Mouse (Mus musculus): ENCODE results near the gene Cdc37. TPM values are rescaled to one million over a fixed set of nuclear protein-coding genes. Genes with fewer than 3 reads are reported as not detected.
"Not testable (repeated sequence)": the region's sequence is repeated elsewhere in the genome, so short reads cannot be mapped to it uniquely, and the experiment has no call there.

Cdc37 gene
- 190 and 202 TPM in 2 replicates for total RNA-seq (2021)
- long read RNA-seq, full-length matches to known transcripts: 250 of 299 reads
- long read RNA-seq, partial matches to known transcripts: 16 of 299 reads
- long read RNA-seq, other reads (novel, unspliced or antisense): 33 of 299 reads

DNA sequence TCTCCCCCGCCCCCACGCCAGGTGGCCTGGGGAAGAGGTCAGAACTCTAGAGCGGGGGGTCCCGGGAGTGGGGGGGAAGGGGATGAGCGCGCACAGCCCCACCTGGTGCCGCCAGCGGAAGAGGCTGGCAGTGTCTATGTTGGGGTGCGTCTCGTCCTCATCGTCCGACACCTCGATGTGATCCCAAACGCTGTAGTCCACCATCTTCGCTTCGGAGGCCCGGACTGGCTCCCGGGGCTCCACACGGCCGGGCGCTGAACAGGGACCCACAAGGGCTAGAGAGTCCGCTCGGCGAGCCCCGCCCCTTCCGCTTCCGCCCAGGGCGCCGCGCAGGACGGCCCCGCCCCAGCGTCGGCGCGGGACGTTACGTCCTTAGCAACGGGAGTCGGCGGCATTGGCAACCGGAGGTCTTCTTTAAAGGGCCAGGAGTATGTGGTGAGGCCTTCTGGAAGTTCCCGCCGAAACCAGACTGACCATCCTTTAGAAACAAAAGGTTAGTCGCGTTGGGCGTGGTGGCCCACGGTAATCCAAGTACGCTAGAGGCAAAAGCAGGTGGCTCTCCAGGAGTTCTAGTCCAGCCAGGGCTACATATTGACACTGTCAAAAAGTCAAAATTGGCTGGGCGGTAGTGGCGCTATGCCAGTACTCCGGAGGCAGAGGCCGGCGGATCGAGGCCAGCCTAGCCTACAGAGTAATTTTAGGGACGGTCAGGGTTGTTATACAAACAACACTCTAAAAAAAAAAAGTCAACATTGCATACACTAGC is at the start of gene Cdc37:
Gene Cdc37, minus strand, starts transcription at position 329 of the 766 bp plus-strand sequence.
- DNase-seq: peak; percentile 94

DNA sequence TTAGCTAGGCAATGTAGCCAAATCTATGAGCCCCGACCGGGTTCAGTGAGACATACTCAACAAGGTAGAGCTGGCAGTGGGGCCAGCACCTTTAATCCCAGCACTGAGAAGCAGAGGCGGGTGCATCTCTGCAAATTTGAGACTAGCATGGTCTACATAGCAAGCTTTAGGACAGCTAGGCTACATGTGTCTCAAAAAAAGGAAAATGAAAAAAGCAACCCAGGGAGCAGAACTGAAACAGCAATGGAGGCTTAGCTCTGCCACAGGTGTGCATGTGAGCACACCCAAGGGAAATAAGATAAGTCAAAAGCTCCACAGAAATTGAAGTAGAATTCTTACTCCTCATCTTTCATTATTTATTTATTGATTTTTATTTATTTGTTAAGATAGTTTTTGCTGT is 49.2 kb upstream of the Cdc37 start:
- no peak for DNase-seq

DNA sequence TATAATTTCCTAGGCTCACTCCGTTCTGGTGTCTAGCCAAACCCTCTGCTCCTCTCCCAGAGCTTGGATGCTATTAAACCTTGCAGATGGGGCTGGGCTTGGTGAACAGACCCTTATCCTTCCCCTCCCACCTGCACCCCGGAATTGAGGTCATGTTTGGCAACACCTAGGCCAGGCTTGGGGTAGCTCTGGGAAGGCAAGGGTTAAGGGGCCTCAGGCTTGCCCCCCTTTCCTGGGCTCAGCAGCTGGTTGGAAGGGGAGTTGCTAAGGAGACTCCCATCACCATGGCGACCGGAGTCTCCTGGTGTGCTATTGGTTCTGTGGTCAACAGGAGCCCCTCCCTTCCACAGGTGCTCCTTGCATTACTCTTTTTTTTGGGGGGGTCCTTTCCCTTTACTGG is 48.2 kb upstream of the Cdc37 start:
- DNase-seq: no peak

DNA sequence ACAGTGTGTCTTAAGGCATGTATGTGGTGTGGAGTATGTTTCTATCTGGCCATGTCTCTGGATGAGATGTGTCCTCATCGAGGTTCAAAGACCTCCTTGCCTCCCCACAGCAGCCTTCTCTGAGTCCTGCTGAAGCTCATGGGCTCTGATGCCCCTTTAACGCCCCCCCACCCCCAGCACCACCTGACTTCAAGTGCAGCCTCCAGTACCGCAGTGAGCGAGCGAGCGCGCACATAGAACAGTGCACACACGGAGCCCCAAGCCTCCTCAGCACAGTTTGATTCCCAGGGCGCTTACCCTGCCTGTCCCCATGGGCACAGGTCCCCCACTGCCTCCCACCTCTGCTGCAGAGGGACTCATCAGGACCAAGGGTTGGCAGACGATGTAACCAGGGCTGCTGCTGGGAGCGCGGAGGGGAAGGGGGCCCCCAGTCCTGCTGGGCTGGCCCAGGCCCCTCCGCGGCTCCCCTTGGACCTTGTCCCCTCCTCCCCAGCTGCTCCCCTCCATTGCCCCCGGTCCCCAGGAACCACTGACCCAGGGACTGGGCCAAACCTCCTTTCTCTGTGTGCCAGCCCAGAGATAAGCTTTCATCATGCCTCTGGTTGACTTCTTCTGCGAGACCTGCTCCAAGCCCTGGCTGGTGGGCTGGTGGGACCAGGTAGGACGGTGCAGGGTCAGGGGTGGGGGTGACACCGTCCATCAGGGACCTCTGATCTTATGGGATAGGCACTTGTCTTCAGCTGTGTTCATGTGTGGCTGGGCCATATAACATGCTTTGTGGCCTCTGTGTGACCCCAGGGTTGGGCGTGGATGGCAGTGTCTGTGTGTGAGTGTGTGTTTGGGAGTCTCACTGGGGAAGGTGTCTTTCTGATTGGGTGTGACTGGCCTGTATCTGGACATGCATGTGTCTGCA is 47.0 kb upstream of the Cdc37 start:
- DNase-seq: no peak

DNA sequence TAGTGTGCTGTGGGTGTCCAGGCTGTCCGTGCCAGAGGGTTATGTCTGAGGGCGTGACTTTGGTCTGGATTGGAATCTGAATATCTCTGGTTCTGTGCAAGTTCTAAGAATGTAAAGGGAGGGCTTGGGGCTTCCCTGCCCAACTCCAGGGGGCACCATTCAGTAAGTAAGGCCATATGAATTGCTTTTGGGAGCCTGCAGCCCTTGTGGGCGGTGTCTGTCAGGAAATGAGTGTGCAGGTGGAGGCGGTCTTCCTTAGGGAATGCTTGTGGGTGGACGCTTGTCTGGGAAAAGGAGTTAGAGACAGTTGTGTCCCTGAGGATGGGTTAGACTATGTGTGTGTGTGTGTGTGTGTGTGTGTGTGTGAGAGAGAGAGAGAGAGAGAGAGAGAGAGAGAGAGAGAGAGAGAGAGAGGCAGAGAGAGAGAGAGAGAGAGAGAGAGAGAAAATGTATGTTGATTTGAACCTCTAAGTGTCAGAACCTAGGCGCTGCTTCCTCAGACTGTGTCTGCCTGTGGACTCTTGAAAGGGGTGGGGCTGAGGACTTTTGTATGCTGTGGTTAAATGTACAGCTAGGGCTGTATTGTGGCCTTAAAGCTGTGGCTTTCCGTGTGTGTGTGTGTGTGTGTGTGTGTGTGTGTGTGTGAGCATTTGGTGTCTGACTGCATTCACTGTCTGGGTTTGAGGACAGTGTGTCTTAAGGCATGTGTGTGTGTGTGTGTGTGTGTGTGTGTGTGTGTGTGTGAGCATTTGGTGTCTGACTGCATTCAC is 46.1 kb upstream of the Cdc37 start:
- not testable (repeated sequence) for DNase-seq

DNA sequence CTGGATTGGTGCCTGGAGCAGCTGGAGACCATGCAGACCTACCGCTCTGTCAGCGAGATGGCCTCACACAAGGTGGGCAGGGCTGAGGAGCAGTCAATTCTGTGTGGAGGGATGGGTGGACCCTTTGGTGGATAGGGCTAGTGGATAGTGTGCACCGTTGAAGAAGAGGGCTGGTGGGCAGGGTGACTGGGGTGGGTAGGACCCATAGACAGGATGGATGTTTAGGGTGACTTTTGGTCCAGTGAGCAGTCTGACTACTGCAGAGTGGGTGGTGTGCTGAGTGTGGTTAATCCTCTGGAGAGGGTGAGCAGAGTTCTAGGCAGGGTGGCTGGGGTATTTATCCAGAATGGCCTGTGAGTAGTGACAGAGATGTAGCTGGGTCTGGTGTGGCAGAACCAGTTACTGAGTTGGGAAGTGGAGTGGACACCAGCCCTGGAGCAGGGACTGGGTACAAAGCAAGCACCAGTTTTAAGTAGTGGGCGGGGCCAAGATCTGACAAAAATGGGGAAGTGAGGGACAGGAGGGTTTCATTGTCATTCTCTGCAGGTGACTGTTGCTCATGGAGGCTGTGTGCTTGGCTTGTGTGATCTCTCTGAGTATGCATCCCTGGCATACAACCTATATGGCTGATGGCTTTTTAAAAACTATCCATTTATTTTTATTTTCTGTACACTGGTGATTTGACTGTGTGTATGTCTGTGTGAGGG is 45.2 kb upstream of the Cdc37 start:
- no peak for DNase-seq

DNA sequence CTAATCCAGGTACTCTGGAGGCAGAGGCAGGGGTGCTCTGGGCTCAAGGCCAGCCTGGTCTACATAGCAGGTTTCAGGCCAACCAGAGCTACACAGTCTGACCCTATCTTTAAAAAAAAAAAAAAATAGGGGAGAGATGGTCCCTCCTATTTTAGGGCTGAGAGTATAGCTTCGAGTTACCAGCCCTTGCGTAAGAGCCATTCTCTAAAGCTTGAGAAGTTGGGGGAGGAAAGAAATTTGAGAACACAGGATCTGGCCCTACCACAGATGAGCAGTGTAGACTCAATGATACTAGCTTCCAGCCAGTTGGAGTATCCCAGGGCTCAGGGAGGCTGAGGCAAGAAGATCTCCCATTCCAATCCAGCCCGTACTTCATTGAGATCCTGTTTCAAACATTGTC is 44.0 kb upstream of the Cdc37 start:
- no peak for DNase-seq

DNA sequence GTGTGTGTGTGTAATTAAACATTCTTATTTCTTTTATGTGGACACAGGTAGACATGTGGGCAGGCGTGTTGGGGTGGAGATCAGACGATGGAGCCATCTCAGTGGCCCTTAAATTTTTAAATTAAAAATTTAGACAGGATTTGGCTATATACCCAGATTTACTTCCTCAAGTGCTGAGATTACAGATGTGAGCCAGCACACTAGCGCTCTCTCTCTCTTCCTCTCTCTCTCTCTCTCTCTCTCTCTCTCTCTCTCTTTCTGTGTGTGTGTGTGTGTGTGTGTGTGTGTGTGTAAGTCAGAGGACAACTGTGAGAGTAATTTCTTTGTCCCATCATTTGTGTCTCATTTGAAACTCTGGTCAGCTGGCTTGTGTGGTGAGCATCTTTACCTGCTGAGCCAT is 40.9 kb upstream of the Cdc37 start:
- DNase-seq: no peak

DNA sequence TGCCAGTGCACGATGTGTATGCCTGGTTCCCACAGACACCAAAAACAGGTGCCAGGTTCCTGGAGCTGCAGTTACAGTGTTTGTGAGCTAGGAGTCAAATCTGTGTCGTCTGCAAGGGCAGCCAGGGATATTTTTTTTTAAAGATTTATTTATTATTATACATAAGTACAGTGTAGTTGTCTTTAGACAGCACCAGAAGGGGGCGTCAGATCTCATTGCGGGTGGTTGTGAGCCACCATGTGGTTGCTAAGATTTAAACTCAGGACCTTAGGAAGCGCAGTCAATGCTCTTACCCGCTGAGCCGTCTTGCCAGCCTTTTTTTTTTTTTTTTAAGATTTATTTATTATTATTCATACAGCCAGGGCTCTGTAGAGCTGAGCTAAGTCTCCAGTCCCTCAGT is 40.1 kb upstream of the Cdc37 start:
- DNase-seq: no peak

DNA sequence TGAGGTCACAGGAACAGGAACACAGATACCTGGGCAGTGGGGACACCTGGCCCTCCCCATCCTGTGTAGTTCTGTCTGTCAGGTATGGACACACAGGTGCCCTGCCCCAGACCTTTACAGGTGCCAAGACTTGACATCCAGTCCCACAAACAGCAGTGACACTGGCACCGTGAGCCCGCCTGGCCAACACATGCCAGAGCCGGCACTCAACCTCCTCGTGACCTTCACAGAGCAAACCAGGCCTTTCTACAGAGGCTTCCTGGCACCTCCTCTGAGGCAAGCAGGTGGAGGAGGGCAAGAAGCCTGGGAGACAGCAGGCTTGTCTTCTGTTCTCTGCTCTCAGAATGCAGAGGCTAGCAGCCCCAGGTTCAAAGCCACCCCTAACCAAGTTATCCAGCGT is 35.7 kb upstream of the Cdc37 start:
- DNase-seq: no peak

DNA sequence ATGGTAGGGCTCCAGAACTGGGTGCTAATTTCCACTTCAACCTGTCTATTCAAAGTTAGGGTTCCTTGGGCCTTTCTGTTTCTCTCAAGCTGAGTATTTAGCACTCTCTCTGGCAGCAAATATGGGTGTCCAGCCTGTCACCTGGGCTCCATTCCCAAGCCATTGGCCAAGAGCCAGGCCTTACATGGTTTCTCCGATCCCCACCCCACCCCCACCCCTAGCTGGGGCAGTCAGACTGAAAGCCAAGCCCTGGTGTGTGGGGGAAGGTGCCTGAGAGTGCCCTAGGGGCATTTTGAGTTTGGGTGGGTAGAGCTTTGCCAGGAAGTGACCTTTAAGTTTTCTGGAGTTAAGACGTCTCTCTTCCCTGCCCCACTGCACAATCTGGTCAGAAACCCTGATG is 35.0 kb upstream of the Cdc37 start:
- peak; percentile 63 for DNase-seq

DNA sequence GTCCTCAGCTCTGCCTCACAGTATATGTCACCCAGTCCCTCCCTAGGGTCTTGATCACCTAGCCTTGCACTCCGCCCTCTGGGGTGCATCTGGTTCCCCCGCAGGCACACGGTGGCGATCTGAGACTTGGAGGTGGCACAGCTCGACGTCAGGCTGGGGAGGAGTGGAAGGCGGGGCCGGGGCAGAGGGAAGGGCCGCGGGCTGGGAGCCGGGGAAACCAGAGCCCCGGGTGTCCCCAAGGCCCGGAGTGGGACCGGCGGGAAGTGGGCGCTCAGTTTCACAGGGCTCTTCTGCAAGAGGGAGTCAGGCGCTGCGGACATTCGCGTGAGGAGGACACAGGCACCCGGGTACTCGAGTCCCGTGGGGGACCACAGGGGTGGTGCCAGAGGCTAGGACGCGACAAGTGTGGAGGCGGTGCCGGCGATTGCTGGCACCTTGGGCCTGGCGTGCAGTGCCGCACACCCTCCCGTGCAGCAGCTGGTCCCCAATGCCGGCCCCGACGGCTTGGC is 34.2 kb upstream of the Cdc37 start:
- peak; percentile 81 for DNase-seq

DNA sequence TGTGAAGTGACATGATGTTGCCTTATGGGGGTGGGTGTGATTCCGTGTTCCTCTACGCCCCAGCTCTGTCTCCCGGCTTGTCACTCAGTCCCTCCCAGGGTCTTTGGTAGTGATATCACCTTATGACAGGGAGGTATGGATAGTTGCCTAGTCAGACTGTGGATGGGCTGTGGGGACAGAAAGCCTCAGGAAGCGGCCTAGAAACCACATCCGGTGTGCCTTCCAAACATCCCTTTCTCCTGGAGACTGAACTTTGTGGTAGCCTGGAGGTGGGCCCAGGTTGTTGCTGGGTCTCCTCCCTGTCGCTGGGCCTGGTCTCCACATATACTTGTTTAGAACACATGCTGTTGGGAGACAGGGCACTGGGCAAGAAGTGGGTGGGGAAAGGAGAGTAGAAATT is 33.6 kb upstream of the Cdc37 start:
- DNase-seq: no peak

DNA sequence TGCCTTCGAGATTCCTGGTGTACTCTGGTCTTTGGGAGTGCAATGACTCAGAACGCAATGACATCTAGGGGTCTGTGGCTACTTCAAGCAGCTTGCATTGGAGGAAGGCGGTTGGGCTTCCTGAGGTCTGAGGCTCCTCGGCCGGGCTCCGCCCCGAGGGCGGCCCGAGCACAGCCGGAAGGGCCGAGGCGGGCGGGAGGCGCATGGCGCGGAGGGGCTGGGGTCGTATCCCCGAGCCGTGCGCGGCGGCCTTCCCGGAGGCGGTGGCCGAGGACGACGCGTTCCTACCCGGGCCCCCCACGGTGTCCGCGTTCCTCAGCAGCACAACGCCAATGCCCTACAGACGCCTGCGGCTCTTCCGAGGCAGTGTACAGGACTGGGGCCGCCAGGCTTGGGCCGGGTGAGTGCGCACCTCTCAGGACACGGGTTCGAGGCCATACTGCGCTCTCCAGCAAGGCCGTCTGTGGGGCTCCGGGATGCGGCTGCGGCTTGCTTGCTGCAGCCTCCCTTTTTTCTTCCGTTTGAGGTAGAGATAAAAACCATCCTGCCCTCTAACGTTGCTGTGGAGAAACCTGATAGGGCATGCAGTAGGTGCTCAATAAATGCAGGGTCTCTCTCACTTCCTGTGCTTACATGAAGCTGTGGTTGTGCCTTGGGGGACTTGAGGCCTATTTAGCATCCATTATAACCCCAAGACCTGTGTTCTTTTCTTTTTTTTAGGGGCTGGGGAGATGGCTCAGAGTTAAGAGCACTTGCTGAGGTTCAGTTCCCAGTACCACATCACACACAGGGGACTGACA is 31.8 kb upstream of the Cdc37 start:
- DNase-seq: peak; percentile 35

DNA sequence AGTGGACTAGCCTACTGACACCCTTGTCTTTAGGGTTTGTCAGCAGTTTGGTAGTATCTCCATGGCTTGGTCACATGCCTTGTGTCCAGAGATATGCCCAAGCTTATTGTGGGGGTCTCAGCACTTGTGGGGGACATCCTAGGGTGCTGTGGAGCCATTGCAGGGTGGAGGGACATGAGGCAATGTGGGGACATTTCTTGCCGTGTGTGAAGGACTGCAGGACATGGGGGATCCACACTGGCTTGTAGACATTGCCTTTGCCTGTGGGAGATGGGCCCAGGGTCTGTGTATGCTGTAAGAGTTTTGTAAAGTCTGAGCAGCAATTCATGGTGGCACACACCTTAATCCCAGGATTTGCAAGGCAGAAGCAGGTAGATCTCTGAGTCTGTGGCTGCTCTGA is 31.1 kb upstream of the Cdc37 start:
- no peak for DNase-seq

DNA sequence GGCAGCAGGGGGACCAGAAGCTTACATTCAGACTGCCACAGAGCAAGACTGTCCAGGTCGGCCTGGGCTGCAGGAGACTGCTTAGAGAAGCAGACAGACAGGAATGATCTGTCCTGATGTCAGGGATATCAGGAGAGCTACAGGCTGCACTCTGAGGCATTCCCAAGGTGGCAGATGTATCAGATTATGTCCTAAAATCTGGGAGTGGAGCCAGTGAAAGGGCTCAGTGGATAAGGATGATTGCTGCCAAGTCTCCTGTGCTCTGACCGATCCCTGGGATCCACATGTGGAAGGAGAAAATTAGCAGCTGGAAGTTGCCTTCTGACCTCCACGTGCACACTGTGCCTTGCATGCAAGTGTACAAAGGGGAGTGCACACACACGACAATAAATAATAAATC is 30.6 kb upstream of the Cdc37 start:
- no peak for DNase-seq

DNA sequence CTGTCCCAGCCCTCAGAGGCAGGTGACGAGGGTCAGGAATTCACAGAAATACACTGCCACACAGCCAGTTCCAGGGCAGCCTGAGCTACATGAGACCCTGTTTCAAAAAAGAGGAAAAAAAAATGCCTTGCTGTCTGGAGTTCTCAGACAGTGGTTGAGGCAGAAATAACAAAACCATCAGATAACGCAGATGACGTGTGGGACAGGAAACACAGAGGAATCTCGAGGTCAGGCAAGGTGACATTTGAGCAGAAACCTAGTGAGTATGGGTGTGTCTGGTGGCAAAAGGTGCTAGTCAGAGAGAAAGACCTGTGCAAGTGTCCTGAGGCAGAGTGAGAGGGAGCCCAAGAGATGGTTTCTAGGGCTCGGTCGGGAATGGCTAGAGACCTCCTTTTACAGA is 22.6 kb upstream of the Cdc37 start:
- no peak for DNase-seq

DNA sequence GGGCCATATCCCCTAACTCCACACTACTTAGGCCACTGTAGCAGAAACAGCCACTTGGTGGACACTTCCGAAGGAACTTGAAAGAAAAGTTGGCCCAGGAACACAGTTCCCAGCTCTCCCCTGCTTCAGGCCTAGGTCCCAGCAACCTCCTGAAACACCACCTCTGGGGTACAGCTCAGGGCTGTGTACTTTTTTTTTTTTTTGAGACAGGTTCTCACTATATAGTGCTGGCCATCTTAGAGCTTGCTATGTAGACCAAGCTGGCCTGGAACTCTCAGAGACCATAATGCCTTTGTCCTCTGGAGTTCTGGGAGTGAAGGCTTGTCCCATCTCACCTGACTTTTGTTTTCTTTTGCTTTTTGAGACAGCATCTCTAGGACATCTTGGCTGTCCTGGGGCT is 19.4 kb upstream of the Cdc37 start:
- DNase-seq: no peak

DNA sequence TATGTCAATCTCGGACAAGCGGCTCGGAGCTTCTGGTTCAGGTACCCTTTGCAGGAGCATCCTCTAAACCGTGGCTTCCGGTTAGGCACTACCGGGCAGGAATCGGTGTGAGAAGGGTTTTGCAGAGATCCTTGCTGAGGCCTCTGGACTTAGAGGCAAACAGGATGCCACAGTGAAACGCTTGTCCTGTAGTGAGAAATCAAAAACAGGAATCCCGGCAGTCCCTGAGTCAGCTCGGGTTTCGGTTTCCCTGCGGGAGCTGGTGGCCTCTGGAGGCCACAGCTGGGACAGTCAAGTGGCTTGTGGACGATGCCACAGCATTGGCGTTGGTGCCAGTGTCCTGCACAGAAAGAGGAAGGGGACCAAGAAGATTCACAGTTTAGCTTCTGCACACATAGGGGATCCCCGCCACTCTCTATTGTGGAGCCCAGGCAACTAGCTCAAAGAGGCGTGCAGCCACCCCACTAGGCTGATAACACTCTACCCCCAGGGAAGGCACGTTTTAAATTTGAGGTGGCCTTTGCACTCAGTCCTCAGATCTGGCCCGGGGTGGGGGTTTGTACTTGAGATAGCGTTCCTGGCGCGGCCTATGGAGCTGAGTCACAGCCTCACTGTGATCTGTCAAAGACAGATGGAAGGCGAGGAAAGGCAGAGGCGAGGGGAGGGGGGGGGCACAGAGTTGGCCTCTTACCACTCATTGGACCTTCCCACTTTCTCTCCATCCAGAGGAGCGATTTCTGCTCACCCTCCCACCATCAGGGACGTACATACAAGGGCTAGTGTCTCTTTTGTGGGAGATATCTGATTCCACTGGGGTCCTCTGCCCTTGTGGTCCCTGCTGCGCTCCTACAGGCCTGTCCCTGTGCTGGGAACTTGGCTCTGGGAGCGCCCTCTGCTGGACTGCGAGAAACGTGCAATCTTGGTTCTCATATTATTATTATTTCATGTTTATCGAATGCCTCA is 18.7 kb upstream of the Cdc37 start:
- DNase-seq: peak; percentile 84

Data from adrenal gland, postnatal 25 days (tissue).